Mouse (Mus musculus): ENCODE measurements around the gene Adgre1. TPM values are rescaled to one million over a fixed set of nuclear protein-coding genes. Genes with fewer than 3 reads are reported as not detected.
"Not testable (repeated sequence)": the region's sequence is repeated elsewhere in the genome, so short reads cannot be mapped to it uniquely, and the experiment has no call there.

The Adgre1 gene
- total RNA-seq (2021): 1 to 10 TPM; 3.3 to 3.7 TPM

DNA sequence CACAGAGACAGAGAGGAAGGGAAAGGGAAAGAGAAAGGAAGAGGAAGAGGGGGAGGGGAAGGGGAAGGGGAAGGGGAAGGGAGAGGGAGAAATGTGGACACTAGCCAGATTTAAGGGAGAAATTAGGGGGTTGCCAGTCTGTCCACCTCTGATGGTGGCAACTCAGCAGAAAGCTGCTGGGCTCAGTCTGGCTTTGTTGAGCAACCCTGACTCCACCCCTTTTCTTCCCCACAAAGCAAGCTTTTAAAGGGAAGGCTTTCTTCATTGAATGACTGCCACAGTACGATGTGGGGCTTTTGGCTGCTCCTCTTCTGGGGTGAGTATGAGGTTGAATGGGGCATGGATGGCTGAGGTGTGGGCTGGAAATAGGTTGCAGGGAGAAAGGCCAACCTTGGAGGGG lies at the start of gene Adgre1:
Gene Adgre1, plus strand, starts transcription at position 251 of the 400 bp plus-strand sequence.
- intact Hi-C loops (cut with DNase I): no loop called here
- DNase-seq: no peak

DNA sequence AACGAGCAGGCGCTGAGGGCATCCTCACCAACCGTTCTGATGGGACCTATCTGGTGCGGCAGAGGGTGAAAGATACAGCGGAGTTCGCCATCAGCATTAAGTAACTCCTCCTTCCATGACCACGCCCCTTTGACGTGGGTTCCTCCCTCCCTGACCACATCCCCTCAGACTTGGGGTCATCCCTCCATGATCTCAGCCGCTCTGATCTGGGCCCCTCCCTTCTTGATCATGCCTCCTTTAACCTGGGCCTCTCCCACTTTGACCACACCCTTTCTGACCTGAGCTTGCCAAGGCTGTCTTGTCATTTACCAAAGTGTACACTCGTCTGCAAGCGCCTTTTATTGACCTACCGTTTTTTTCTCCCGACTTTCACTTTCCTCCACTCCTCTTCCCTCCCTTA lies 46.7 kb upstream of the Adgre1 start:
- intact Hi-C loops (cut with DNase I): no loop called here
- DNase-seq: no peak

DNA sequence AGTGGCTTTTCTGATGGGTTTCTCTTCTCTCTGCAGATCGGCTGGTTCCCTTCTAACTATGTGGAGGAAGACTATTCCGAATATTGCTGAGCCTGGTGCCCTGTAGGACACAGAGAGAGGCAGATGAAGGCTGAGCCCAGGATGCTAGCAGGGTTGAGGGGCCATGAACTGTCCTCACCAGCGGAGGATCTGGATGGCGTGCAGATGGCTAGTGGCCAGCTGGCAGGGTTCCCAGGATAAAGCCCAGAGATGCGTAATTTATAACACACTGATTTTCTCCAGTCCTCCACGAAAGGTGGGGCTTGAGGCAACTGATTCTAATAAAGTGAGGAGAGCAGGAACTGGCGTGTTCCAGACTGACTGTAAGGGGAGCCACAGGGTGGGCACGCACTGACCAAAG lies 30.9 kb upstream of the Adgre1 start:
- peak; percentile 79 for DNase-seq
- intact Hi-C loops (cut with DNase I): loop anchor here (5.0 kb wide), 1 partner anchor 35 kb away; no protein-coding TSS in a partner anchor

DNA sequence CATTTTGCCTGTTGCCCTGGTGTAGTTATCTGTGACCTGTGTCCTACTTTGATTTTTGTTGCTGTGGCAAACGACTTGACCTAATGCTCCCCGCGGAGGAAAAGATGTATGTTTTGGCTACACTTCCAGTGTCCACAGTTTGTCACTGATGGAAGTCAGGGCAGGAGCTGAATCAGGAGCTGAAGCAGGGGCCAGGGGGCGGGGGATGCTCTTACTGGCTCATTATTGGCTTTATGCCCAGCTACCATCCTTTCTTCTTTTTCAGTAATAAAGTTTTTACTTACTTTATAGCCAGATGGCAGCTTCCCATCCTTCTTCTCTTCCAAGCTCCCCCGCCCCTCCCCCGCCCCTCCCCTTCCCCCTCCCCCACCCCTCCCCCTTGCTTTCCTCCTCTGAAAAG lies 29.5 kb upstream of the Adgre1 start:
- no peak for DNase-seq
- intact Hi-C loops (cut with DNase I): loop anchor here (5.0 kb wide), 1 partner anchor 37 kb away; no protein-coding TSS in a partner anchor

DNA sequence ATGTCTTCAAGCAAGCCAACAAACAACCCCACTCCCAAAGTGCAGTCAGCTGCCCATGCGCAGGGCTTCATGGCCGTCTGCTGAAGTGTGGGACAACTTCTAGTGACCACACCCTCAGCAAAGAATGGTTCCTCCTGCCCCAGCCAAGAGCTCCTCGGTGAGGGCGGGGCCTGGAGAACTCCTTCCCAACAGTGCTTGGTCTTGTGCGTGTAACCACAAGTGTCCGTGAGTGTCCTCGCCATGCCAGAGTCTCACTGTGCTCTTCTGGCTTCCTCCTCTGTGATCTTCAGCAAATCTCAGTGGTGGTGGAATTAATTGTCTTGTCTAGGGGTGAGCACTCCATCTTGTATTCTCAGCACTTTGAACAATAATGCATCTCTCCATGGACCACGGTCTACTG lies 27.5 kb upstream of the Adgre1 start:
- DNase-seq: no peak
- intact Hi-C loops (cut with DNase I): loop anchor here (10.0 kb wide), 2 partner anchors 236 to 526 kb away; no protein-coding TSS in a partner anchor

DNA sequence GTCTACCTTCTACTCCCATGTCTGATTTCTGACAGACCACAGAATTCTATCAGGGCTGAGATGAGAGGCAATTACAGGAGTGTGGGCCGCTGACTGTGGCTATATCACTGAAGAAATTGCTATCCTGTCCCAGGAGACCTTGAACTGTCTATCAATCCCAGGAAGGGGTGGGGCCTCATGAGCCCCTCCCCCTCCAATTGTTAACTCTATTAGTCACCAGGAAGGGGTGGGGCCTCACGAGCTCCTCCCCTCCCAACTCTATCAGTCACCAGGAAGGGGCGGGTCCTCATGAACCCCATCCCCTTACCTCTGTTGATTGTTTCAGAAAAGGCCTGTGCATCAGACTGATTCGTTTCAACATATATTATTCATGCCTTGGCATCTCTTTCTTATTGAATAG lies 26.2 kb upstream of the Adgre1 start:
- intact Hi-C loops (cut with DNase I): loop anchor here (10.0 kb wide), 2 partner anchors 237 to 527 kb away; no protein-coding TSS in a partner anchor

DNA sequence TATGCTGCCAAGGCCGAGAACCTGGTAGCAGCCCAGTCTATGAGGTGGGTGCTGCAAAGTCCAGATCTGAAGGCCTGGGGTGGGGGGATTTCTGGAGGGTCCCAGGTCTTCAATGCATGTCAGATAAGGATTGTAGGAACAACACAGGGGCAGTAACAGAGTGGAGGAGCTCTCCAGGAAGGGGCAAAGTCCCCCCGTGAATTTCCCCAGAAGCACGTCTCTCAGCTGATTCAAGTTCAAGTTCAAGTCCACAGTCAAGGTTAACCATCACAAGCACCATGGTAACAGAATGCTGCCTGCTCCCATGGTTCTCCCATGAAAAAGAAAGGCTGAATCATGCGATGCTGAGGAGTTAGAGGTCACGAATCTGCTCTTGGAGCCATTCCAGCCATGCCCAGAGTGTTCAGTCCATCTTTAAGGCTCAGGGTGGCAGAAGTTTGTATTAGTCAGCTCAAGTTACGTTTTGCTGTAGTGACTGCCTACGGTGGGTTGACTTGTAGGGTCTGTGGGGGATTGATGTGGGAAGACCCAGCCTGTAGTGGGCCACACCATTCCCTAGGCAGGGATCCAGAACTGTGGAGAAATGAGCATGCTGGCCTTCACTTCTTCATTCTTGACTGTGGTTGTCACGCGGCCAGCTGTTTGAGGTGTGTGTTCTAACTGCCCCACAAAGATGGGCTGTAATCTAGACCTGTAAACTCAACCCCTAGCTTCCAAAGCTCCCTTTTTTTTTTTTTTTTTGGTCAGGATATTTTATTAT lies 24.3 kb upstream of the Adgre1 start:
- DNase-seq: no peak
- intact Hi-C loops (cut with DNase I): loop anchor here (2.0 to 10.0 kb wide), 3 partner anchors 113 to 529 kb away; no protein-coding TSS in a partner anchor

More for the DNA sequence above, 26.2 kb upstream of the Adgre1 start:
- no peak for DNase-seq

DNA sequence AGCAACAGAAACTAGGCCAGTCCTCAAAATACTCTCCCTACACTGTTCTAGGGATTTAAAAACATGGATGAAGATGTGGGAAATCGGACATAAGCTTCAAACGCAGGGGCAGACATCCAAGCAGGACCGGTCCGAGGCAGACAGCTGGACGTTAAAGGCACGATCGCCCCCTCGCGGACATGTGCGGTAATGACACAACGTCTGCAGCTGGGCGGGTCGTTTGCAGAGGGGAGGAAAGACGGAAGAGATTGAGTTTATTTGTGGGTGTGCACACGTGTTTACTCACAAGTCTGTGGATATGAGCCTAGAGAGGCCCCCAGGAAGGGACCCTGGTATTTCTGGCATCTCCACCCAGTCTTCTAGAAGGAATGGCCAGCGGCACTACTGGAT lies 23.7 kb upstream of the Adgre1 start:
- intact Hi-C loops (cut with DNase I): loop anchor here (2.0 to 10.0 kb wide), 4 partner anchors 87 to 530 kb away; partner anchors contain the start of genes Gpr108 and Trip10

DNA sequence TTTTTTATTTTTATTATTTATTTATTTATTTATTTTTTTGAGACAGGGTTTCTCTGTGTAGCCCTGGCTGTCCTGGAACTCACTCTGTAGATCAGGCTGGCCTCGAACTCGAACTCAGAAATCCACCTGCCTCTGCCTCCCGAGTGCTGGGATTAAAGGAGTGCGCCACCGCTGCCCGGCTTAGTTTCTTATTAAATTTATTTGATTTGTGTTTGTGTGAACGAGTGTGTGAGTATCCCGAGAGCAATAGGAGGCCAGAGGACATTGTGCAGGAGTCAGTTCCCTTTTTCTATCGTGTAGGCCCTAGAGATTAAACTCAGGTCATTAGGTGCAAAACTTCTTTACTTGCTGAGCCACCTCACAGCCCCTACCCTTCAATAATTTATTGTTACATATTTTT lies 23.3 kb upstream of the Adgre1 start:
- intact Hi-C loops (cut with DNase I): loop anchor here (2.0 to 10.0 kb wide), 4 partner anchors 88 to 530 kb away; partner anchors contain the start of genes Gpr108 and Trip10
- not testable (repeated sequence) for DNase-seq

More for the DNA sequence above, 23.7 kb upstream of the Adgre1 start:
- DNase-seq: peak; percentile 88

DNA sequence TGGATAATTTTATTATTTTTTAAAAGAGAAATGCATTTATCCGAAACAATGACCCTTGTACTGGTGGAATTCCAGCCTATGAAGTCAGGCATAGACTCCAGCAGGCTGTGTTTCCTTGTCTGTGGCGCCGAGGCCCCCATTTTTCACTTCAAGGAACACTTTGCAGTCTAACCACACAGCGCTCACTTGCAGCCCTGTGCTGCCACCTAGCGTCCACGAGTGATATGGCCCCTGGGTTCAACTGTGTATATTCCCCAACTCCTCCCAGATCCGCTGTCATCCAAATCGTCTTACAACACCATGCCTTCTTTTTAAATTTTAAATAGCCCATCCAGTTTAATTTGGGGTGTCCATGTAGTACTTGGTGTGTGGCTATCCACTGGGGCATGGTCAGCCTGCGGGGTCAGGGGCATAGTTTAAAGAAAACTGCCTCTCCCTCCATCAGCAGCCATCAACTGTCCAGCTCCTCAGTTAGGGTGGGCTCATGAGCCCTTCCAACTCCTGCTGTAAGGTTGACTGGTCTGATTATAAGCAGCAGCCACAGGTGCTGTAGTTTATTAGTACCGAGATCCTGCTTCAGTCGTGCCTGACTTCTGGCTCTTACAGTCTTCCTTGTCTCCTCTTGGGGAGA lies 22.7 kb upstream of the Adgre1 start:
- intact Hi-C loops (cut with DNase I): loop anchor here (2.0 to 10.0 kb wide), 4 partner anchors 88 to 531 kb away; partner anchors contain the start of genes Gpr108 and Trip10
- DNase-seq: peak; percentile 90

DNA sequence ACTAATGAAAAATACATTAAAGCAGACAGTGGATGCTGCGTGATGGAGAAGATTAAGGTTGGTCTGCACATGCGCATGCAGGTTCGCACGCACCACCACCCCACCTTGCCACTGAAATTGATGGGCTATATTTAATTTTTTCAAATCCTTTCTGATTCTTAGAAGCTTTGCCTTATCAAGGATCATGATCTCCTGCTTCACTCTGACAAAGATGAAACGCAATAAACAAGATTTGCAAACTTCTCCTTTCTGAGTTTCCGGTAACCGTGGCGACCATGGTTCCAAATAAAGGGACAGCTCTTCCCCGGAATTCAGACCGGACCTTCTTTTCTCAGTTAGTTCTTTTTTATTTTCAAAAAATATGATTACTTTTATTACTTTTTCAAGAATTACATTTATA lies 20.5 kb upstream of the Adgre1 start:
- DNase-seq: no peak
- intact Hi-C loops (cut with DNase I): loop anchor here (5.0 to 10.0 kb wide), 3 partner anchors 91 to 533 kb away; partner anchors contain the start of genes Gpr108 and Trip10

DNA sequence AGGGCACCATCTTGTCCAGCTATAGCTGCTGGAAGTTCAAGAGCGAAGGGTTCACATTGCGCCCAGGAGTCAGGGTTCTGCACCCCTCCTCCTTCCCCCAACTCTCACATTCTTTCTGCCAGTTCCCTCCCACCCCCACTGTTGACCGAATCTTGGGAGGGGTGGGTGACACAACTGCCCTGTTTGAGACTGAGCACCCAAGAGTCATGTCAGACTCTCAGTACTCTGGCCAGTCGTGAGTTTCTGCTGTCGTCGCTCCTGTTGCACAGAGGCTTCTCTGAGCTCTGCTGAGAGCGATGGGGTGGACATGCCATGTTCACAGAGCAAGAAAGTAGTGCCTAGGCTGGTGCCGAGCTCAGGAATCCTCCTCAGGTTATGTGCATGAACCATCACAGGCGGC lies 19.2 kb upstream of the Adgre1 start:
- intact Hi-C loops (cut with DNase I): loop anchor here (5.0 to 10.0 kb wide), 3 partner anchors 92 to 534 kb away; partner anchors contain the start of genes Gpr108 and Trip10
- no peak for DNase-seq

DNA sequence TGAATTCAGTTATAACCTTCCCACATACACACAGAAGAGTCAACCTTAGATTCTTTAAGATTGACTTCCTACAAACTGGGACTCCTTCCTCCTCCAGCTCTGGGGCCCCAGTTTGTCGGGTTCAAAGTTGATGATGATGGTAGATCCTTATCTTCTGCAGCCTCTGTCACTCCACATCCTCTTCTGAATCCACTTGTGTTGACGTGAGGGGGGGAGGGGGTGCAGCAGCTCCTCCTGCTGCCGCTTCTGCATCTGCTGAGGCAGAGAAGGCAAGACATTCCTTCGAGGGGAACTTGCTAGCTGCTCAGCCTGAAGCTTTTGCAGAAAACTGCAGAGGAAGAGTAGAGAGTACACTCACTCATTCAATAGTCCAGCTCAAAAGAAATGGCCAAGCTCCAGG lies 16.9 kb upstream of the Adgre1 start:
- DNase-seq: no peak
- intact Hi-C loops (cut with DNase I): no loop called here

DNA sequence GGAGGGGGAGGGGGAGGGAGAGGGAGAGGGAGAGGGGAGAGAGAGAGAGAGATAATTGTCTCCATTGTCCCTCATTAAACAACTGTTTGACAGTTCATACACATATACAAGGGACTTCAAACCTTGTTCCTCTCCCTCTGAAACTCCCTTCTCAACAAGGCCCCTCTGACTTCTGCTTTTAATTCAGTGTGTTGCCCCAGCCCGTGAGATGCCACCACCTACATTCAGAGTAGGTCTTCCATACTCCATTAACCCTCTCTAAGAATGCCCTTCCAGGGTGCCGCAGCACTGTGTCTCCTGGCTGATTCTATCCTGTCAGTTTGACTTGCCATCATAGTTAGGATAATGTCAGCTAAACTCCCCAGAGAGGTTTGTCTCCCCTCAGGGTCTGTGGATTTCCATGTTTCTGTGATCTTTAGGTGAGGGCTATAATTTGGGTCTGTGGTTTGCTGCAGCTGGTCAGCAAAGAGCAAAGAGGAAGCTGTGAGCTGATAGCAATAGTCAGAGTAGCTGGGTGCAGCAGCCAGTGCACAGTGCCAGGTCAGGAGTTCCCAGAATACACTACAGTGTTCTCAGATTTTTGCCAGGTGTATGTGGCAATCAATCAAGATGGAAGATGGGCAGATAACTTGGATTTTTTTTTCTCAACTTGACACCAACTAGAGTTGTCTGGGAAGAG lies 14.3 kb upstream of the Adgre1 start:
- no peak for DNase-seq
- intact Hi-C loops (cut with DNase I): no loop called here

DNA sequence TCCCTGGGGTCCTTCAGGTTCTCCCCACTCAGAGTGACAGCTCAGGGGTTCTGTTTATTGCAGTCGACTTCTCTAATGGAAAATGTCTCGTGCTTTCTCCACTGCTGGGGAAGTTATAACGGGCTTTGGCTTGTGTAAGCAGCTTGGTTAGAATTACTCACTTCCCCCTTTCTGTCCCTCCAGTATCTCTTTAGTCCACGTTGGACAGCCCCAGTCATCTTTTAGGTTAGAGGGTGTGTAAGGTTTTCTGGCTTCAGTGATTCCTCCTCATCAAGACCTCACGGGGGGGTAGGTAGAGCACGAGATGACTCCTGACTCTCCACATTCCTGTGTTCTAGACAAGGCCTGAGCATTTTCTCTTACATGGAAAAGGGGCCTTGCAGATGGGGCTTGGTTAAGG lies 11.5 kb upstream of the Adgre1 start:
- DNase-seq: no peak
- intact Hi-C loops (cut with DNase I): no loop called here

DNA sequence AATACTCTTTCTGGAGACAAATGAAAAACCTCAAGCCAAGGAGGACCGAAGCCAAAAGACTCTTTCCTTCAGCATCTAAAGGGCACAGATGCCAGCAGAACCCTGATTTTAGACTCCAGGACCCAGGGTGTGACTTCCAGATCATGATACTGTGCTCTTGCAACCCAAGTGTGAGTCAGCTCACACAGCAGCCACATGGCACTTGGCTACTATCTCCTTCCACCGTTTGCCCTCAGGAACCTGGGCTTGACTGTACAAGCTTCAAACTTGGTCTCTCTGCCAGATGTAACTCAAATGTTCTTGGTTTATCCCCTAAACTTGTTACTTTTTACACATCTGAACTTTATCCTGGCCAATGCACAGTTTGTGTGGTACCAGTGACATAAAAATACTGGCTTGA lies 10.7 kb upstream of the Adgre1 start:
- intact Hi-C loops (cut with DNase I): no loop called here
- no peak for DNase-seq

DNA sequence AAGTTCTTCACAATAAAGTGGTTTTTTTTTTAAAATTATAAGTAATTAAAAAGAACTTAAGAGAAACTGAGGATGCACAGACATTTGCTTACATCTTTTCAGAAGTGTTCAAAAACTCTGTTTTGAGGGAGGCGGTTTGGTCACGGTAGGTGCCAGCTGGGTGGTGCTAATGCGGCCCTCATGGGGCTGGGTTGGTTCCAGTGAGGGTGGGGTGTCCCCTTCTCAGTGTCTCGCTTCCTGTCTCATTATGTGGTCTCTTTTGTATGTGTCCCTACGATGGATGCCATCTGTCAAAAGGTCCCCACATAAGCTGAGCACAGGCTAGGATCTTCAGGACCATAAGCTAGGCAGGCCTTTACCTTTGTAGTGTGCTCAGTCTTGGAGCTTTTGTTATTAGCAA lies 9.4 kb upstream of the Adgre1 start:
- intact Hi-C loops (cut with DNase I): no loop called here
- DNase-seq: no peak

DNA sequence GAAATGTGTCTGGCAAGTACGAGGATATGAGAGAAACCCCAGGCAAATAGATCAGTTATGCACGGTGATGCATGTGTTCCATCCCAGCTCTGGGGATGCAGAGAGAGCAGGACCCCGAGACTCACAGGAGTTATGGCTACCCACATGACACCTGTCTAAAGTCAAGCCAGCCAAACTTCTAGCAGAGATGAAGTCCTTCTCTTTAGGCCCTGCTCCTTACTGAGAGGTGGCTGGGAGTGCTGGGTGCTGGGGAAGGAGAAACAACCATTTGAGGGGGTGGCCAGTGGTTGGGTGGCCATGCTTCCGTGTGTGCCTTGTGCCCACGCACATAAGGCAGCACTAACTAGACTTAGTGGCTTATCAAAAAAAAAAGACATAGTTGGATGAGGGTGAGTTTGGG lies 8.3 kb upstream of the Adgre1 start:
- DNase-seq: no peak
- intact Hi-C loops (cut with DNase I): no loop called here

DNA sequence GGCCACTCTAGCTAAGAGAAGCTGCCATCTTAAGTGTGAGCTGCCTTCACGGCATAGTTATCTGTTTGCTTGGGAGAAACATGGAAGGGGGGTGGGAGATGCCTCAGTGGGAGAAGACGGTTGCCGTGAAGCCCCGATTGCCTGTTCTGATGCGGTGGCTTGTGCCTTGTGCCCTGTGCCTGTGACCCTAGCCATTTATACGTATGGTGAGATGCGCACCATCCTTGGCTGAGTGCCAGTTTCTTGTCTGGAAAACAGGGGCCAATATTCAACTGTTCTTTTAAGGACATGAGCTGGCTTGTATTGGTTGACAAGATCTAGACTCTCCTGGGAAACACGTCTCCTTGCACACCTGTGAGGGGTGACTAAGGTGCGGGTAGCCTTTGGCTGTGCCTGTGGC lies 7.4 kb upstream of the Adgre1 start:
- intact Hi-C loops (cut with DNase I): no loop called here
- no peak for DNase-seq

DNA sequence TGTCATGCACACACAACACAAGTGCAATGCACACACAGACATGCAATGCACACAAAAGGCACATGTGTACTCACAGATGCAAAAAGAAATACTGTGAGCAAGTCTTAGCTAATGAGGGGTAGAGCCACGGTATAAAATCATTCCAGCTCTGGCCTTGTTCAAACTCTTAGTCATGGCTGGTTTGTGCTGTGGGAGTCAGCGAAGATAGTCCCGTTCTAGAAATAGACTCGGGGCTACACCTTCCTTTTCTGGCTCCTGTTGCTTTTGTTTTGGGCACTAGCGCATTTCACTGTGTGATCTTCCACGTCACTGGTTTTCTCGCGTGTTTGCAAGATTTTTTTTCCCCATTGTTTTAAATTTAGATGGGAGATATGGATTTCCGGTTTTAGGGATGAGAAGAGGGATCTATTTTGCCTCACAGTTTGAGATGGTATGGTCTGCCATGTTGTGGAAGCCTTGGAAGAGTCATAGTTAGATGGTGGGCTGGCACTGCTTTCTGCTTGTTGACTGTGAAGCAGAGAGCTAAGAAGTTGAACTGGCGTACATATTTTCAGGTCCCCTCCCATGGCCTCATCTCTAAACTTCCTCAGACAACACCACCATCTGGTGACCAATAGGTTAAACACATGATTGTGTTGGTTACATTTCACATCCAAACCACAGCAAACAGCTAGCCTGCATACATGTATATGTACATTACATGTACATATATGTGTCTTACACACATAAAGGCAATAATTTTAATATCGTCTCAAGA lies 1.2 kb downstream of the Adgre1 start:
- intact Hi-C loops (cut with DNase I): no loop called here
- DNase-seq: no peak

Measured in left cerebral cortex, postnatal 4 days (tissue).